Mouse (Mus musculus) heart, embryonic 11.5 days (tissue): Measurements from ENCODE around the gene Zg16. TPM values are rescaled to one million over a fixed set of nuclear protein-coding genes. Genes with fewer than 3 reads are reported as not detected.
A peak's percentile ranks its signal among the peaks of the same experiment; 100 is the strongest.

Experiments
- ATAC-seq: fragments of 200-750 bp; cut with Nextera tagmentation; replicated peaks from 2 replicates; pipeline ENCODE4 v1.8.0; 2017; ENCODE audit warnings: moderate library complexity; ENCODE audit not compliant: insufficient number of reproducible peaks, low FRiP score, low TSS enrichment
- H3K27ac ChIP-seq: fragments of 300-500 bp; sonication (generic); 2 replicates; pipeline ENCODE4 v1.5.1; 2014; ENCODE audit warnings: mild to moderate bottlenecking, low read depth, low read length
- H3K27me3 ChIP-seq: fragments of 300-500 bp; sonication (generic); 2 replicates; pipeline ENCODE4 v1.6.1; 2014; ENCODE audit warnings: mild to moderate bottlenecking, low read length, mixed read lengths; ENCODE audit not compliant: control insufficient read depth, insufficient read depth
- H3K36me3 ChIP-seq: fragments of 300-500 bp; sonication (generic); 2 replicates; pipeline ENCODE4 v1.6.1; 2014; ENCODE audit warnings: mild to moderate bottlenecking, low read length, moderate library complexity, mixed read lengths; ENCODE audit not compliant: control insufficient read depth, insufficient read depth
- H3K4me1 ChIP-seq: fragments of 300-500 bp; sonication (generic); 2 replicates; pipeline ENCODE4 v1.6.1; 2014; ENCODE audit warnings: low read length; ENCODE audit not compliant: control insufficient read depth, insufficient read depth
- H3K4me2 ChIP-seq: fragments of 300-500 bp; sonication (generic); 2 replicates; pipeline ENCODE4 v1.6.1; 2014; ENCODE audit warnings: mild to moderate bottlenecking, moderate library complexity
- H3K4me3 ChIP-seq: fragments of 300-500 bp; sonication (generic); 2 replicates; pipeline ENCODE4 v1.5.1; 2014; ENCODE audit warnings: low read depth, low read length
- H3K9ac ChIP-seq: fragments of 300-500 bp; sonication (generic); 2 replicates; pipeline ENCODE4 v1.6.1; 2014; ENCODE audit warnings: mild to moderate bottlenecking, low read depth, low read length, moderate library complexity
- H3K9me3 ChIP-seq: fragments of 300-500 bp; sonication (generic); replicated peaks from 2 replicates; pipeline ENCODE4 v1.6.1; 2016; ENCODE audit warnings: low read length; ENCODE audit not compliant: control insufficient read depth
- WGBS: fragments of 180-500 bp; shearing (Covaris S2); extraction: QIAGEN DNeasy Blood & Tissue Kit; methylation state at CpG from one replicate; pipeline ENCODE4 v1.1.7; 2014; ENCODE audit not compliant: insufficient replicate concordance; 5-methylcytosine and 5-hydroxymethylcytosine counted together
- polyA plus RNA-seq: library from polyadenylated mRNA; unstranded; fragments of >200 nt; fragmentation: Nextera tagmentation; extraction: Ambion mirVana; gene quantifications from 2 replicates; pipeline ENCODE4 v1.2.1, GENCODE M21; 2014

The Zg16 gene
- polyA plus RNA-seq, 1 experiment from 2014 or later, result not detected

DNA sequence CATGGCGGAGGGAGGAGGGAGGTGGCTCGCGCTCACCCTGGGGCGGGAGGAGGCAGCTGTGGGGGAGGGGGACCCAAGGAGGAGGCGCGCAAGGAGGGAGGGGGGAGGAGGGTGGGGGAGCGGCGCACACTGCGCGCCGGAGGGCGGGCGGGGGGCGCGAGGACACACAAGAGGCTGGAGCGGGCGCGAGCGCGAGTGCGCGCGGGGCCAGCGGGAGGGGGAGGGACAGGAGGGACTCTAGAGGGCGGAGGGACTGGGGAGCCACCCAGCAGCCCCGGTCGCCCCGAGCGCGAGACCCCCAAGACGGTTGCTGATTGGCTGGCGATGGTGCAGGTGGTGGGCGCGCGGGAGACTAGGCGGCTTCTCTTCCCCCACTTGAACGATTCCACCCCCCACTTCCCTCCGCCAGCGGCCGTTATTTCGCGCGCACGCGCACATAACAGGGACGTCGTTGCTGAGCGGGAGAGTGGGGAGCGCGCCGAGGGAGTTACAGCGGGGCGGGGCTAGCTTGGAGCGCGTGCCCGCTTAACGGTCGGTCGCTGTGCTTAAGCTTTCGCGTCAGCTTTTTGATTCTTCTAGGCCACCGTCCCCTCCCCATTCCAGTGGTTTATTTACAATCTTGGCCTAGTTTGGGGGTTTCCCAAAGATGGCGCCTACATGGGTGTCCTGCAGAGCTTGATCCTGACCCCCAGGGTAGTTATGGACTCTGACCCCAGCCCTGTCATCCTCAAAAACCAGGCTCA lies 60.0 kb downstream of the Zg16 start, which contains the start of gene Maz:
Gene Maz, minus strand, starts transcription at position 54 of the 743 bp plus-strand sequence.
- Histone ChIP-seq H3K4me1 (peaks cover 35% of the 10 kb centered on the region), H3K4me3 (peak within 1 kb of the TSS; percentile 96), H3K9ac (peak within 1 kb of the TSS; percentile 97), H3K4me2 (peak within 1 kb of the TSS; percentile 96), H3K9me3 (no peaks in the 10 kb centered on the region), H3K27ac (peak within 1 kb of the TSS; percentile 99), H3K27me3 (no peaks in the 10 kb centered on the region), H3K36me3 (peaks cover 31% of the 10 kb centered on the region)
- ATAC-seq, result peak; percentile 87
- WGBS, result under 1% methylated on average over 40 of the region's 63 CpGs

DNA sequence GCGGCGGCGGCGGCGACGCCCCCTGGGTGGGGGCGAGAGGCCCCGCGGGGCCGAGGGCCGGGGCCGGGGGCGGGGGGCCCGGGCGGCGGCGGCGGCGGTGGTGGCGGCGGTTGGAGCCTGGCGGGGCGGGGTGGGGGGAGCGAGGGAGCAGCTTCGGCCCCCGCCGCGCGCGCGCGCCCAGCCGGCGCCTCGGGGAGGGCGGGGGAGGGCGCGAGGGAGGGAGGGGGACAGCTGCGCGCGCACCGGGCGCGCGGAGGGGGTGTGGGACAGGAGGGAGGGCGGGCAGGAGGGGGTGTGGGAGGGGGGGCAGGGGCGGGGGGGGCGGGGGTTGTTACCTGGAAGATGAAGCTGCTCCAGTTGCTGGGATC lies 60.5 kb downstream of the Zg16 start:
- Histone ChIP-seq H3K36me3 (peaks cover 28% of the 10 kb centered on the region), H3K4me2 (peak overlapping the region; percentile 96), H3K9me3 (no peaks in the 10 kb centered on the region), H3K4me1 (peaks cover 40% of the 10 kb centered on the region), H3K9ac (peak overlapping the region; percentile 97), H3K4me3 (peak overlapping the region; percentile 96), H3K27me3 (no peaks in the 10 kb centered on the region), H3K27ac (peak overlapping the region; percentile 99)
- WGBS, result 0% methylated on average over 1 of the region's 48 CpGs
- peak; percentile 18; the same call in 1 of the 2 replicates for ATAC-seq

DNA sequence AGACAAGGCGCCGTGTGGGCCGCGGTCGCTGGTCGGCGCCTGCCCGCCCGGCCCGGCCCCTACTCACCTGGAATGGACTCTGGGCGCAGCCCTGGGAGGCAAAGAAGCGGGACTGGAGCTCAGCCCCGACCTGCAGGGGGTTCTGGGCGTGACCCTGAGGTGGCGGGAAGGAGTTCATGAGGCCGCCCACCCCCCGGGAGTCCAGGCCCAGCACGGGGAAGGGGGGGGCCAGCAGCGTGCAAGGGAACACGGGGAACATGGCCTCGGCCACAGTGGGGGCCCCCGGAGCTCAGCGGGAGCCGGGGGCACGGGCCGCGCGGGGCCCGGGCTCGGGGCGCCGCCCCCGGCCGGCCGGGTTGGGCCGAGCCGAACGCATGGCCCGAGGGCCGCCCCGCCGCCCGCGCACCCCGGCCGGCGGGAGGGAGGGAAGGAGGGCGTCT lies 60.9 kb downstream of the Zg16 start:
- Histone ChIP-seq H3K36me3 (peaks cover 23% of the 10 kb centered on the region), H3K4me2 (peak overlapping the region; percentile 96), H3K4me1 (peaks cover 44% of the 10 kb centered on the region), H3K4me3 (peak overlapping the region; percentile 96), H3K27me3 (no peaks in the 10 kb centered on the region), H3K9ac (peak overlapping the region; percentile 97), H3K9me3 (no peaks in the 10 kb centered on the region), H3K27ac (peak overlapping the region; percentile 99)
- ATAC-seq, result peak; percentile 31
- WGBS, result 1% methylated on average over 32 of the region's 48 CpGs

DNA sequence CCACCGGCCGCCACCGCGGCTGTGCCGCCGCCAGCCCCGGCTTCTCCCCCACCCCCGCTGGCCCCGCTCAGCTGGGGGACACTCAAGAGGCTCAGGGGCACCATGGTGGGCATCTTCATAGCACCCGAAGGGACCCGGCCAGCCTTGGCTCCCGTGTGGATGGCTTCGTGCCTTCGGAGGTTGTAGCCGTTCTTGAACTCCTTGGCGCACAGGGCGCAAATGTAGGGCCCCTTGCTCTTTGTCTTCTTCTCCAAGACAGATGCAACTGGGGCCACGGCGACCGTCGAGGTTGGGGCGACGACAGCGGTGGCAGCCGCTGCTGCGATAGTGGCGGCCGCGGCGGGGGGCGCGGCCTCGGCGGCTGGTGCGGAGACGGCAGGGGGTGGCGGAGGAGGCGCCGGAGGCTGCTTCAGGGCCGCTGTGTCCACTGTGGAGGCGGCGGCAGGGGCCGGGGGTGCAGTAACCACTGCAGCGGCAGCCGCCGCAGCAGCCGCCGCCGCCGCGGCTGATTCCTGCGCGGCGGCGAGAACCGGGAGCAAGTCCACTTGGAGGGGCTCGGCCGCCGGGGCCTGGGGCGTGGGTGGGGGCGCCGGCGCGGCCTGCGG lies 61.5 kb downstream of the Zg16 start:
- Histone ChIP-seq H3K4me3 (peak overlapping the region; percentile 96), H3K9me3 (no peaks in the 10 kb centered on the region), H3K4me2 (peak overlapping the region; percentile 96), H3K27ac (peak overlapping the region; percentile 99), H3K4me1 (peaks cover 46% of the 10 kb centered on the region), H3K27me3 (no peaks in the 10 kb centered on the region), H3K36me3 (peaks cover 22% of the 10 kb centered on the region), H3K9ac (peak overlapping the region; percentile 97)
- WGBS, result under 1% methylated on average over 47 of the region's 65 CpGs
- no peak for ATAC-seq

DNA sequence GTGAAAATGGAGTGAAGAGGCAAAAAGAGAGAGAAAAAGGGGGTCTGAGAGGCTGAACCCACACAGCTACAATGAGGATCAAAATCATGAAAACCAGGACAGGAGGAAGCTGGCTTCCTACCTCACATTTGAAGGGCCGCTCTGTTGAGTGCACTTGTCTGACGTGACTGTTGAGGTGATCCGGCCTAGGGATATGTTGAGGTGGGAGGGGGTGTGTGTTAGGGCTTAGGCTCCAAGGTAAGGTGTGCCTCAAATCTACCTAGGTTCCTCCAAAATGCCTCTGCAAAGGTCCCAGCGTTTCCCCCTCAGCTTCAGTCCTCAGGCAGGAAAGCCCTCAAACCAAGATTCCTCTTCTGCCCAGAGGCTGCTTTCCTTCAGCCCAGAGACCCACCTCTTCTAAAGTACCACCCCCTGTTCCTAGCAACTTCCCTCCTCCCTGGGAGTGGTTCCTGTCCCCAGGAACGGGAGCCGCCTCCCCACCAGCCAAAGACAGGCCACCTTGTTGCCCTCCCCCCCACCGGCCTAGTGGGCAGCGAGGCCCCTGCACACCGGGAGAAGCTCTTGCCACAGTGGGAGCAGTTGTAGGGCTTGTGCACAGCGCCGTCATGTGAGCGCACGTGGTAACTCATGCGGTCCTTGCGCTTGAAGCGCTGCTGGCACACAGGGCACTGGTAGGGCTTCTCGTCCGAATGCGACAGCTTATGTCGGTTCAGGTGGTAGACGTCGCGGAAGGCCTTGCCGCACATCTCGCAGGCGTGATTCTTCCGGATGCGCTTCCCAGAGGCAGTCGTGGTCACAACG lies 62.2 kb downstream of the Zg16 start:
- Histone ChIP-seq H3K4me1 (peaks cover 49% of the 10 kb centered on the region), H3K27me3 (no peaks in the 10 kb centered on the region), H3K9ac (peak overlapping the region; percentile 97), H3K4me3 (peak overlapping the region; percentile 96), H3K27ac (peak overlapping the region; percentile 99), H3K9me3 (no peaks in the 10 kb centered on the region), H3K36me3 (peaks cover 22% of the 10 kb centered on the region), H3K4me2 (peak overlapping the region; percentile 96)
- ATAC-seq, result peak; percentile 17; the same call in 1 of the 2 replicates
- WGBS, result under 1% methylated on average over 30 of the region's 30 CpGs

DNA sequence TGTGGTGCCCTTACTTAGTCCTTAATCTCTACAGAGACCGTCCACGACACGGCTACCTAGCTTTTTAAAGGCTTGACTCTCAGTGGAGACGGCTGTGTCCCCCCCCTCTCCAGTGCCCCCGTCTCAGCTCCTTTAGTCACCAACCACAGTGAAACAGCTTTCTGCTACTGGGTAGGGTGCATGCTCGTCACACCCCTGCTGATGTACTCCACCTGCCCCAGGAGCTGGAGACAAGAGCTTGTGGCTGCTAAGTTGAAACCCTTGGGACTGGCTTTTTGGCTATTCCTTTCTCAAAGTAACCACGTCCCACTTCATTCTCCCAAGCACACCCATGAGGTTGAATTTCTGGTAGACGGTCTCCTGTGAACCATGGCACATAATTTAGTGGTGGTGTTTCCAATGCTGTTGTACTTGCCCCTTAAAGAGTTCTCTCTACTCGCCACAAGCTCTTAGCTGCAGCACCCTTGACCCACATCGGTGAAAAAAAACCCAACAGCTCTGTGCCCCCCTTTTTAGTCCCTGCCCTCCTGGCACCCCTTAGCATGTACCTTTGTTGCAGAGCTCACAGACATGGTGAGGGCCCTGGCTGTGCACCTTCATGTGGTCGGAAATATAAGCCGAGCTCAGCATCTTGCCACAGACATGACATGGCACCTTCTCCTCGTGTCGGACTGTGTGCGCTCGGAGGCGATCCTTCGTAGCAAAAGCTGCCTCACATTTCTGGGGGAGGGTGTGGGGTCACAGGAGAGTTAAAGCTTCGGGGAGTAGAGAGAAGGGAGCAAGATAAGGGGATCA lies 63.0 kb downstream of the Zg16 start:
- H3K27me3 ChIP-seq, result no peaks in the 10 kb centered on the region
- 26% methylated on average over 19 of the region's 19 CpGs for WGBS
- H3K9ac ChIP-seq, result peak overlapping the region; percentile 97
- H3K4me1 ChIP-seq, result peaks cover 51% of the 10 kb centered on the region
- H3K4me3 ChIP-seq, result peak overlapping the region; percentile 96
- no peaks in the 10 kb centered on the region for H3K9me3 ChIP-seq
- peak overlapping the region; percentile 96 for H3K4me2 ChIP-seq
- H3K36me3 ChIP-seq, result peaks cover 20% of the 10 kb centered on the region
- peak overlapping the region; percentile 99; the same call in 1 of the 2 replicates for H3K27ac ChIP-seq
- no peak for ATAC-seq

DNA sequence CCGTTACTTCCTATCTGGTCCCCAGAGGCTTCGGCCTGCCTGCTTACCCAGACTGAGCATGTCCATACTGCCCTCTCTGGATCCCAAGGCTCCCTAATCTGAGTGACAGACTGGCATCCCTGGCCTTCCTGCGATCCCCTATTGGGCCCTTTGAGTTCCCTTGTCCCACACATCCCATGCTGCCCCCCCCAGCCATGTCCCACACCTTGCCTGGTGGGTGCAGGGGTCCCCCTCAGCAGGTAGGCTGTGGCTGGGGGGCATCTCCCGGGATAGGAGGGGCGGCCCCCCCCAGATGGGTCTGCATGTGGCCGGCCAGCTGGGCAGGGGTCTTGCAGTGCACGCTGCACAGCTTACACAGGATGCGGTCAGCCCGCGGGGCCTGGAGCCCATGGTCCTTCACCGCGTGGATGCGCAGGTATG lies 63.8 kb downstream of the Zg16 start:
- peak overlapping the region; percentile 96 for H3K4me2 ChIP-seq
- H3K36me3 ChIP-seq, result peaks cover 17% of the 10 kb centered on the region
- no peak overlapping the region for H3K27ac ChIP-seq
- peak overlapping the region; percentile 96; the same call in 1 of the 2 replicates for H3K4me3 ChIP-seq
- peaks cover 51% of the 10 kb centered on the region for H3K4me1 ChIP-seq
- H3K9ac ChIP-seq, result peak overlapping the region; percentile 97
- no peaks in the 10 kb centered on the region for H3K9me3 ChIP-seq
- 77% methylated on average over 13 of the region's 13 CpGs for WGBS
- no peak for ATAC-seq
- H3K27me3 ChIP-seq, result no peaks in the 10 kb centered on the region
